Comparison of ENCODE assay signal across 9 mouse cellular contexts in the genomic region with DNA sequence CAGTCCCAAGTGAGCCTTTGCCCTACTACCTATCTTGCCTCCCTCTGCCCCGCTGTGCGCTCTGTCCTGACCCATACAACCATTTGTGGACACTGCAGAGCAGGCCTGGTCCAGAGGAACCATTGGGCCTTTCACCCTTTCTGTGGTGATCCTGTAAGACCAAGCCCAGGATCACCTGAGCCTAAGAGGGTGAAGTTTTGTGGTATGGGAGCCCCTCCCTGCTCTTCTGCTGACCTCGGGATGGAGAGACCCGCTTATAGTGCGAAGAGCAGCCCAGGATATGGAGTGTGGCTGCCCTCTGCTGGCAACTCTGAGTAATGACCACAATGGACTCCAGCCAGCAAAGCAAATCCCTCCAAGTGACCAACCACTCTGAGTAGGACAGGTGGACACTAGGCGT. TPM values are rescaled to one million over a fixed set of nuclear protein-coding genes. Genes with fewer than 3 reads are reported as not detected.
DNase-seq lines count a peak whose midpoint lies in the region; ATAC-seq and TF ChIP-seq lines count a peak whose summit lies in the region.
"Had no signal": no experiment of that assay in that cellular context is flagged by ENCODE, and none has a peak within 500 bp of the region (broad histone marks: within the 10 kb centered on the region; RNA-seq: fewer than 3 reads in every experiment).

No protein-coding gene starts in this region.

- no peak overlapping the region for H3K27ac ChIP-seq in ES-E14 (ENCODE audit: insufficient read depth, low read depth, low read length, poor library complexity, severe bottlenecking)
- H3K27ac ChIP-seq in heart, embryonic 14.5 days (replicated peaks in 1 of 2; ENCODE audit: control insufficient read depth in 1 of 2, insufficient read depth in 1 of 2, low read depth in 2 of 2, low read length in 2 of 2) = no peak overlapping the region
- no peak overlapping the region for H3K27ac ChIP-seq in kidney, embryonic 16.5 days (ENCODE audit: low read length)
- H3K27ac ChIP-seq in liver, postnatal 0 days (ENCODE audit: low read depth) = no peak overlapping the region
- no peak overlapping the region for H3K27ac ChIP-seq in neural tube, embryonic 13.5 days (replicated peaks)

- no peaks in the 10 kb centered on the region for H3K4me1 ChIP-seq in ES-E14 (ENCODE audit: control insufficient read depth in 2 of 2, insufficient read depth in 2 of 2, low read length in 2 of 2, poor library complexity in 1 of 2)
- H3K4me1 ChIP-seq in heart, embryonic 14.5 days (ENCODE audit: control insufficient read depth in 2 of 2, insufficient read depth in 2 of 2, low read length in 2 of 2) = peaks cover 4% of the 10 kb centered on the region in 2 experiments; a peak in 3 of 4 replicates
- H3K4me1 ChIP-seq in kidney, embryonic 16.5 days (ENCODE audit: insufficient read depth, low read length) = 0 out of 2 replicates have a peak, but pooled peaks cover 7% of the 10 kb centered on the region
- H3K4me1 ChIP-seq in liver, postnatal 0 days (ENCODE audit: insufficient read depth) = no peaks in the 10 kb centered on the region
- no peaks in the 10 kb centered on the region; the same call in 1 of the 2 replicates for H3K4me1 ChIP-seq in neural tube, embryonic 13.5 days (replicated peaks)

- no peak overlapping the region for H3K4me3 ChIP-seq in ES-E14 (ENCODE audit: insufficient read depth in 1 of 2, low read depth in 1 of 2, low read length in 2 of 2, poor library complexity in 1 of 2, severe bottlenecking in 1 of 2)
- H3K4me3 ChIP-seq in heart, embryonic 14.5 days (ENCODE audit: control insufficient read depth in 1 of 2, insufficient read depth in 1 of 2, low read depth in 1 of 2, low read length in 2 of 2) = no peak overlapping the region
- H3K4me3 ChIP-seq in kidney, embryonic 16.5 days (ENCODE audit: low read length) = no peak overlapping the region
- H3K4me3 ChIP-seq in liver, postnatal 0 days (ENCODE audit: low read depth, low read length) = no peak overlapping the region
- no peak overlapping the region for H3K4me3 ChIP-seq in neural tube, embryonic 13.5 days

- in situ Hi-C loops in ES-E14 (cut with MboI; ENCODE audit: low sequenced_read_pairs in 2 of 2, unreplicated experiment in 2 of 2) = no loop called here

- H3K36me3 ChIP-seq in ES-E14 (ENCODE audit: control insufficient read depth, insufficient read depth, low read length, poor library complexity, severe bottlenecking) = no peaks in the 10 kb centered on the region
- no peaks in the 10 kb centered on the region for H3K36me3 ChIP-seq in heart, embryonic 14.5 days (ENCODE audit: control insufficient read depth, insufficient read depth, low read length)
- H3K36me3 ChIP-seq in kidney, embryonic 16.5 days (ENCODE audit: insufficient read depth, low read length) = no peaks in the 10 kb centered on the region
- no peaks in the 10 kb centered on the region for H3K36me3 ChIP-seq in liver, postnatal 0 days (replicated peaks; ENCODE audit: insufficient read depth, low read length)
- H3K36me3 ChIP-seq in neural tube, embryonic 13.5 days = no peaks in the 10 kb centered on the region

- DNase-seq in ES-E14 (ENCODE audit: low read depth, low spot score) = peak; percentile 46
- peak; percentile 70 for DNase-seq in adrenal gland, postnatal 10 days
- peak; percentile 76 for DNase-seq in embryo, embryonic 9.5 days (ENCODE audit: extremely low spot score)
- peak; percentile 50 for DNase-seq in liver, postnatal 0 days
- DNase-seq in spleen, postnatal 36 days (ENCODE audit: low spot score in 2 of 2) = no peak

- 0 out of 2 replicates have a peak, but pooled peaks have one; percentile 16 for ATAC-seq in heart, embryonic 14.5 days (ENCODE audit: insufficient number of reproducible peaks, insufficient read depth, low FRiP score, low read depth)
- ATAC-seq in kidney, embryonic 16.5 days (ENCODE audit: low FRiP score, low TSS enrichment) = peak; percentile 56
- ATAC-seq in liver, postnatal 0 days = no peak
- ATAC-seq in neural tube, embryonic 13.5 days (ENCODE audit: low read depth) = peak; percentile 30; the same call in 1 of the 2 replicates

- 0 out of 2 replicates have a peak, but pooled peaks cover 6% of the 10 kb centered on the region for H3K27me3 ChIP-seq in heart, embryonic 14.5 days (ENCODE audit: control insufficient read depth, insufficient read depth, low read length)
- H3K27me3 ChIP-seq in kidney, embryonic 16.5 days (ENCODE audit: insufficient read depth, low read length) = peaks cover 8% of the 10 kb centered on the region
- H3K27me3 ChIP-seq in liver, postnatal 0 days (ENCODE audit: insufficient read depth, low read length) = no peaks in the 10 kb centered on the region
- peaks cover 75% of the 10 kb centered on the region for H3K27me3 ChIP-seq in neural tube, embryonic 13.5 days

- no peak overlapping the region for H3K4me2 ChIP-seq in heart, embryonic 14.5 days (ENCODE audit: low read length)
- no peak overlapping the region for H3K4me2 ChIP-seq in kidney, embryonic 16.5 days (replicated peaks; ENCODE audit: low read depth, low read length)
- H3K4me2 ChIP-seq in liver, postnatal 0 days (ENCODE audit: low read depth, low read length) = no peak overlapping the region
- no peak overlapping the region for H3K4me2 ChIP-seq in neural tube, embryonic 13.5 days

- no peaks in the 10 kb centered on the region for H3K9me3 ChIP-seq in ES-E14 (ENCODE audit: control insufficient read depth, insufficient read depth, low read depth, low read length)
- no peaks in the 10 kb centered on the region for H3K9me3 ChIP-seq in heart, embryonic 14.5 days (ENCODE audit: control insufficient read depth, low read length)
- no peaks in the 10 kb centered on the region for H3K9me3 ChIP-seq in kidney, embryonic 16.5 days (ENCODE audit: low read length)
- no peaks in the 10 kb centered on the region for H3K9me3 ChIP-seq in liver, postnatal 0 days (ENCODE audit: low read length)
- H3K9me3 ChIP-seq in neural tube, embryonic 13.5 days = no peaks in the 10 kb centered on the region

- 33% methylated on average over 6 of the region's 6 CpGs for WGBS in heart, embryonic 14.5 days
- WGBS in kidney, embryonic 16.5 days = 32% methylated on average over 6 of the region's 6 CpGs
- 32% methylated on average over 6 of the region's 6 CpGs for WGBS in liver, postnatal 0 days (ENCODE audit: insufficient replicate concordance)
- 31% methylated on average over 6 of the region's 6 CpGs for WGBS in neural tube, embryonic 13.5 days

- no peak overlapping the region for H3K9ac ChIP-seq in ES-E14 (ENCODE audit: insufficient read depth, low read depth, low read length, poor library complexity, severe bottlenecking)
- H3K9ac ChIP-seq in heart, embryonic 14.5 days (ENCODE audit: low read length) = no peak overlapping the region
- no peak overlapping the region for H3K9ac ChIP-seq in kidney, embryonic 16.5 days (replicated peaks; ENCODE audit: low read length)
- H3K9ac ChIP-seq in liver, postnatal 0 days (replicated peaks) = no peak overlapping the region
- H3K9ac ChIP-seq in neural tube, embryonic 13.5 days = no peak overlapping the region

- peak; percentile 90 for TF ChIP-seq CTCF in liver, postnatal 0 days (IDR thresholded peaks at IDR 0.05; ENCODE audit: low read depth)

- no peak for TF ChIP-seq EP300 in liver, postnatal 0 days (IDR thresholded peaks at IDR 0.05; ENCODE audit: low read depth)

TF ChIP-seq in ES-E14, 5 proteins besides CTCF, POLR2A, EP300 and RAD21:
- TF ChIP-seq HCFC1 (IDR thresholded peaks at IDR 0.05; ENCODE audit: borderline replicate concordance, insufficient read depth, low read length) (no peak), ZC3H11A (IDR thresholded peaks at IDR 0.05; ENCODE audit: borderline replicate concordance, low read depth, low read length) (no peak; the same call in 1 of the 2 replicates), ZNF384 (IDR thresholded peaks at IDR 0.05; ENCODE audit: low read depth, low read length) (no peak), MAFK (IDR thresholded peaks at IDR 0.05; ENCODE audit: insufficient read depth, low read depth, low read length) (no peak), CHD2 (IDR thresholded peaks at IDR 0.05; ENCODE audit: low read depth, low read length) (no peak)

RNA-seq across cellular contexts. Expression of gene Ttc34, which starts 11.6 kb away (rescaled TPM):
- total RNA-seq in ES-E14 (2012; rRNA removed) = 0.22 and 0.26 TPM in 2 replicates
- under 1 TPM; 0.12 to 0.42 TPM for total RNA-seq in adrenal gland, postnatal 10 days (2021)
- 0.22 and 0.27 TPM in 2 replicates for polyA plus RNA-seq in heart, embryonic 14.5 days (2014; fragmentation: Nextera tagmentation; extraction: Ambion mirVana)
- 0.24 and 0.59 TPM in 2 replicates for polyA plus RNA-seq in kidney, embryonic 16.5 days (2015; fragmentation: Nextera tagmentation; extraction: Ambion mirVana)
- polyA plus RNA-seq in liver, postnatal 0 days (2015; fragmentation: Nextera tagmentation; extraction: Ambion mirVana) = not detected in 2 replicates
- 0.52 and 0.72 TPM in 2 replicates for polyA plus RNA-seq in neural tube, embryonic 13.5 days (2015; fragmentation: Nextera tagmentation; extraction: Ambion mirVana)

RNA-seq across cellular contexts. Expression of gene Mmel1, which starts 43.7 kb away (rescaled TPM):
- total RNA-seq in ES-E14 (2012; rRNA removed) = 2.4 and 3.1 TPM in 2 replicates
- total RNA-seq in adrenal gland, postnatal 10 days (2021) = under 1 TPM; 0.24 to 0.45 TPM
- polyA plus RNA-seq in heart, embryonic 14.5 days (2014; fragmentation: Nextera tagmentation; extraction: Ambion mirVana) = 0.22 and 0.71 TPM in 2 replicates
- polyA plus RNA-seq in kidney, embryonic 16.5 days (2015; fragmentation: Nextera tagmentation; extraction: Ambion mirVana) = 0.17 TPM in 1 of 2 replicates, not detected in the other
- 0.80 and 0.98 TPM in 2 replicates for polyA plus RNA-seq in liver, postnatal 0 days (2015; fragmentation: Nextera tagmentation; extraction: Ambion mirVana)
- polyA plus RNA-seq in neural tube, embryonic 13.5 days (2015; fragmentation: Nextera tagmentation; extraction: Ambion mirVana) = 0.17 and 0.22 TPM in 2 replicates
- polyA plus RNA-seq: large intestine, adult 2 months had no signal

Comparison
In these comparisons a context has a peak if more than half of its experiments do, and no peak if none do; other contexts are left out.
1. DNase-seq: peak in ES-E14 (single experiment), adrenal gland, postnatal 10 days (single experiment), embryo, embryonic 9.5 days (single experiment) and liver, postnatal 0 days (single experiment); none in spleen, postnatal 36 days (0 of 2).